Mouse (Mus musculus) frontal cortex, postnatal 25 days (tissue): Measurements from ENCODE around the gene Dus4l.
"Not testable (repeated sequence)": the region's sequence is repeated elsewhere in the genome, so short reads cannot be mapped to it uniquely, and the experiment has no call there.

Experiments used
- DNase-seq, 2 experiments: peaks; one replicate each; pipeline ENCODE4 v3.0.0; 2022; ENCODE audit warnings: low spot score in 2 of 2

Gene Dus4l

GRCm38 (mm10) chr12:31654197-31654964 lies at the start of gene Dus4l, which contains the start of gene Cog5:
Dus4l (minus strand) TSS chr12:31654826.
Cog5 (plus strand) TSS chr12:31654869.
- DNase-seq = peak; percentile 98

DNA sequence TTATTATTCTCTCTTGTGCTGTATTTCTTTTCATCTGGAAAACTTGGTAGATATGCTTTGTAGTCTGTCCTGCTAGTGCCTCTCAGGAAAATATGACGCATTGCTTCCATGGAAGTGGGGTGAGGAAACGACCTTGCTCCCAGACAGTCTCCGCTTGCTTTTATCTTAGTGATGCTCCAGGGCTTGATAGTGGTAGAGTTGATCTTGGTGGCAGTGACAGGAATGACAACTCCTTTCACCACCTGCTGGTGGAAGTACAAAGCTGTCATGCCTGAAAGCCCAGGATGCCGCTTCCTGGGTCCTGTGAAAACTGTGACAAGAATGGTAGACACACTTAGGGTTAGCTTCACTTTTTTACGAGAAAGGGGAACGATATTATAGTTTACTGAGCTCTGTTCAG lies 49.3 kb upstream of the Dus4l start:
- DNase-seq = no peak

DNA sequence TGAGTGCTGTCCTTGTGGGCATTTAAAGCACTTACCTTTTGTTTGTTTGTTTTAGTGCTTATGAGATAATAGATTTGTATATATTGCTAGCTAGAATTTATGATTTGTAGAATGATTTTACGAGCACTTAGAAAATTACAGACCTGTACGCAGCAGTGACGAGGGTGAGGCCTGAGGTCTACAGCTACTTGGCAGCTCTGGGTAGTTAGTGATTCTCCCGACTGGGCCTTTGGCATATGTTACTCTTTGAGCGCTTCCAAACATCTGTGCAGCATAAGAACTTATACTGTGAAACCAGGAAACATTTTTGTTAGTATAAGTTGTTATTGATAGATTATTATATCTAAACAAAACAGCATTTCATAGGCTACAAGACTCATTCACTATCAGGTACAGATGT lies 46.8 kb upstream of the Dus4l start:
- DNase-seq = no peak

DNA sequence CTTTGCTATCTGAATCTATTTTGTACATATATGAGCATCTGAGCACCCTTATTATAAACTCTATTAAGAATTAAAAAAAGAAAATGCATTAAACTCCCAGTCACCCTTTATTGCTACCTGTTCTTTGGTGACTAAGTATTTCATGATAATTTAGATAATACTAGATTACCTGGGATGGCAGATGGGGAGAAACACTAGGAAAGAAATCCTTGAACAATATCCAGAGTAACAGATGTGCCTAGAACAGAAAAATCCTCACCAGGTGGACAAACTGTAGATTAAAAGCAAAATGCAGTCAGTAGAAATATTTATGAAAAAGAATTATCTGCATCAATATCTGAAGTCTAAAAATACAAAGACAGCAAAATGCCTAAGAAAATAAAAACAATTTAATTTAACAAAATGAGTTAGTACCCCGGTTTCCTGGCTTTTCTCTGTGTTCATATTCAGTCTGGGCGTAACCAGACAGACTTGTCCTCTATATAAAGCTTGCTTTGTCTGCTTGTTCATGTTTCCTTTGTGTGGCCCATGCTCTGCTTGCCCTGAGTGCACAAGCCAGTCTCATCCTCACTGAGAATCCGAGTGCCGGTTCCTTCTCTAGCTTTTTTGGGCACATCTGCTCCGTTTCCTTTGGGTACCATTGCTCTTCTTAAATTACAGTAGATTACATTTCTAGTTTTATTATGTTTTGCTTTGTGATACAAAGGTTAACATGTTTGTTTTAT lies 46.2 kb upstream of the Dus4l start:
- DNase-seq = no peak

DNA sequence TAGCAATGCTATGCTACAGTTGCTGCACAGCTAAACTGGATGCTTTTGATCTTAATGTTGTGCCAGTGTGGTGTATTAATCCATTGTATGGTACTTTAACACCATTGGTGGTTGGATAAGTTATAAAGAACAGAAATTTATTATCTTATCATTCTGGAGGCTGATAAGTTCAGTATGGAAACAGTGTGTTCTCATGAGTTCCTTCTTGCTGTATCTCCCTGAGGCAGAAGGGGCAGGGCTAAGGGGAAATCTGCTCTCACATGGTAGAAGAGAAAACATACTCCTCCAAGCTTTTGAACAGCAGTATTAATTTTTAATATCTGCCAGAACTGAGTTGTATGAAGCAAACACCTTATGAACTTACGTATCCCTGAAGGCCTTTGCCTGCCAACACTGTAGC lies 38.7 kb upstream of the Dus4l start:
- DNase-seq = no peak

GRCm38 (mm10) chr12:31686679-31687078 lies 32.1 kb upstream of the Dus4l start:
- DNase-seq = no peak

DNA sequence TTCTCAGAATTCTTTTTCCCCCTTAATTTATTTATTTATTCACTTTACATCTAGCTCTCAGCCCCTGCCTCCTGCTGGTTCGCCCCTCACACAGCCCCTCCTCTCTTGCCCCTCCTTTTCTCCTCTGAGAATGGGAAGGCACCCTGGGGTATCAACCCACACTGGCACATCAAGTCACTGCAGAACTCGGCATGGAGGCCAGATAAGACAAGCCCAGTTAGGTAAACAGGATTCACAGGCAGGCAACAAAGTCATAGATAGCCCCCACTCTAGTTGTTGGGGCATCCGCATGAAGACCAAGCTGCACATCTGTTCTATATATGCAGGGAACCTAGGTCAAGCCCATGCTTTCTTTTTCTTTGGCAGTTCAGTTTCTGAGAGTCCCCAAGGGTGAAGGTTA lies 12.6 kb upstream of the Dus4l start:
- DNase-seq = no peak

DNA sequence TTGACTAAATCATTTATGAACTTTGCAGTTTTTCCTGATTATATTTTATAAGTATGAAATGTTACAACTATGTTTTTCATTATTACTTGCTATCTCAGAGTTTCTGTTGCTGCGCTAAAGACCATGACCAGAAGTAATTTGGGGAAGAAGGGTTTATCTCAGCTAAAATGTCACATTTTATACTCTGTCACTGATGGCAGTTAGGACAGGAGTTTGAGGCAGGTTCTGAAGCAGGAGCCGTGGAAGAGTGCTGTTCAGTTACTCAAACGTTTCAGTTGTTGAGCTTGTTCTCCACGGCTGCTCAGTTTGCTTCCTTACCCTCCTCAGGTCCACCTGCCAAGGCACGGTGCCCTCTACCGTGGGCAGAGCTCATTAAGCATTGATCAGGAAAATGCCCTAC lies 11.4 kb upstream of the Dus4l start:
- no peak for DNase-seq

DNA sequence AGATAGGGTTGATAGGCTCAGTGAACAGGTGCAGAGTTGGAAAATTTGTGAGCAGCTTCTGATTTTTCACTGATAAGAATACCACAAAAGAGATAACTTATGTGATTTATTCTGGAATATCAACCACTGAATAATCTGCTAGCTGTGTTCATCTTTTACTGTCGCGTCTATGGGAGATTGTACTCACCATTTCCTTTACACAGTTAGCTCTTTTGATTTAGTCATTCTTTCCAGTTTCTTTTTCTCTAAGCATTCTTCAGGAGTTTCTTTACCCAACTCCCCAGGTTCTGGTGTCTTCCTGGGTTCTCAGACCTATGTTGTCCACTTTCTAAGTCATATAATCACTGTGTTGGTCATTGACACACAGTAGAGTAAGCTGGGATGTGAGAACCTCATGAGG lies 2.2 kb upstream of the Dus4l start:
- DNase-seq = no peak

- no peak for DNase-seq
Observed at GRCm38 (mm10) chr12:31654965-31655477, 395 bp upstream of the Dus4l start.

DNA sequence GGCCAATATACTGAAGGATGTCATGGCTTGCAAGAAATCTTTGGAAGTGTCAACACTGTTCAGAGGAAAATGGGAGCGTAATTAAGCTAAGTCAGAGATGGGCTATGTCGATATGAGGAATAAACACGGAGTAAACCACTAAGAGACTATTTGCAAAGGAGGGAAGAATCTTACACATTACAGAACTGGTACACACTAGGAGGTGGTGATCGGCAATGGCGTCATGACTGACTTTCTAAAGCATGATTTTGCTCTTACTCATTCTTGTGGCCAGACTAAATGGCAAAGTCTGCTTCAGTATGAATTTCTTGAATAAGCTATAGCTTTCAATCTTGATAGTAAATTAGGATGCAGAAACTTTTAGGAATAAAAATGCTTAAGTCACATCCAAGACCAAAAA lies 1.0 kb downstream of the Dus4l start:
- no peak for DNase-seq

DNA sequence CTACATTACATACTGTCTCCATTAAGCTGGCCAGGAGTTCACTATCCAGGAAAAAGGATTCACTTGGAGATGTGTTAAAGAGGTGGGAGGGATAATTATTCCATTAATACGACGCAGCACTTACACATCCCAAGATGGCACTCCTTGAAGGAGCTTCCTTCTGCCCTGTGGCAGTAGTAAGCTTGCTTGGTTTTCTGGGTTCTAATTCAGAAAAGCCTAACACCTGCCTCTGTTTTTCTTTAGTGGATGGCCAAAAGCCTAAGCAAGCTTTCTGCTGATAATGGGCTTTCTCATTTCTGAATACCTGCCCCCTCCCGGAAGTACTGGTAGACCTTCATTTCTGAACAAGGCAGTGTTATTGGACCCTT lies 19.4 kb downstream of the Dus4l start:
- no peak for DNase-seq

- DNase-seq = peak; percentile 32 to 33
Observed at GRCm38 (mm10) chr12:31634343-31635239, 20.0 kb downstream of the Dus4l start, which contains the start of gene Bcap29. Bcap29 (minus strand) TSS chr12:31634658.

DNA sequence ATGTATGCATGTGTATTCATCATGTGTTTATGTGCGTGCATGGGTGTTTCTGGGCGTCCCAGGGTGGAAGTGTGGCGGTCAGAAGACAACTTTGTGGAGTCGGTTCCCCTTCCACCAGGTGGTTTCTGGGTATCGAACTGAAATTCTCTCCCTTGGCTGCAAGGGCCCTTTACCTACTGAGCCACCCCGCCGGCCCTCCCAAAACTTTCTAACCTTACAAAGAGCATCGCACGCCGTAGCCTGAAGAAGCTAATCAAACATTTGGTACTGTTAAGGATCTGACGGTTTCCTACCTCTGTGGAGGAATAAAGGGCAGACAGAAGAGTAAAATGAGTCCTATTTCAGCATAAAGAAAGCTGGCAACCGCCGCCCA lies 20.7 kb downstream of the Dus4l start:
- DNase-seq = peak in 1 of 2 experiments; percentile 7

DNA sequence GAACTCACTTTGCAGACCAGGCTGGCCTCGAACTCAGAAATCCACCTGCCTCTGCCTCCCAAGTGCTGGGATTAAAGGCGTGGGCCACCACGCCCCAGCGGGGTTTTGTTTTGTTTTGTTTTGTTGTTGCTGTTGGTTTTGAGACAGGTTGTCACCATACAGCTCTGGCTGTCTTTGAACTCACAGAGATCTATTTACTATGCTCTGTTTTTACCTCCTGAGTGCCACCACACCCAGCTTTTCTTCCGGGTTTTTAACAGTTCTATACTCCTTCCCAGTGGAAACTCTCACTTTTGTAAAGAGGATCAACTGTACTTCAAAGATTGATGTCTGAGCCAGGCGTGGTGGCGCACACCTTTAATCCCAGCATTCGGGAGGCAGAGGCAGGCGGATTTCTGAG lies 26.2 kb downstream of the Dus4l start:
- DNase-seq = not testable (repeated sequence)

DNA sequence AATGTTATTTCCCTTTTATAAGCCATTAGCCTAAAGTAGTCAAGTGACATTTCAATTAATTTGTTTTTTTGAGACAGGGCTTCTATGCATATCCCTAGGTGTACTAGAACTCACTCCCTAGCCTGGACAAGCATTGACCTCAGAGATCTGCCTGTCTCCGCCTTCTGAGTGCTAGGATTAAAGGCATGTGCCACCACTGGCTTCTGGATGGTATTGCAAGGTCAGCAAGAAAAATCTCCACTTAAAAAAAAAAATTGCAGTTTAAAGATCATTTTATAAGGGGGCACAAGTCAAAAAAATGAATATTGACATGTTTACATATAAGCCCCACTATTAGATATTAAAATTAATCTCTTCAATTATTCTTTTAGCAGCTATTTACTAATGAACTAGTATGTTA lies 29.6 kb downstream of the Dus4l start:
- DNase-seq = no peak

GRCm38 (mm10) chr12:31620106-31620505 lies 34.5 kb downstream of the Dus4l start:
- no peak for DNase-seq

- DNase-seq = no peak
Observed at GRCm38 (mm10) chr12:31613353-31613752, 41.3 kb downstream of the Dus4l start.

DNA sequence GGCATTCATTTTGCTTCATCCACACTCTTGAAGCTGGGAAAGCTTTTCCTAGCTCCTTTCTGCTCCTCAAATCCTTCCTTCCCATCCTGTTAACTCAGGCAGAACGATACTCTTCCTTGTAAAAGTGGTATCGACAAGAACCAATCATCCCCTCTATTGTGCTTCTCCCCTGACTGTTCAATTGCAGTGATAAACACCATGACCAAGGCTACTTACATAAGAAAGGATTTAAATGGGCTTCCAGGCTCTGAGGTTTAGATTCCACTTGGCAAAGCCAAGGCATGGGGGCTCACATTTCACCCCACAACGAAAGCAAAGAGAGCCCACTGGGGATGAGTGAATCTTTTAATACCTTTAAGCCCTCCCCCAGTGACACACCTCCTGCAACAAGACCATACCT lies 46.5 kb downstream of the Dus4l start:
- DNase-seq = no peak

GRCm38 (mm10) chr12:31604894-31605293 lies 49.7 kb downstream of the Dus4l start:
- no peak for DNase-seq

DNA sequence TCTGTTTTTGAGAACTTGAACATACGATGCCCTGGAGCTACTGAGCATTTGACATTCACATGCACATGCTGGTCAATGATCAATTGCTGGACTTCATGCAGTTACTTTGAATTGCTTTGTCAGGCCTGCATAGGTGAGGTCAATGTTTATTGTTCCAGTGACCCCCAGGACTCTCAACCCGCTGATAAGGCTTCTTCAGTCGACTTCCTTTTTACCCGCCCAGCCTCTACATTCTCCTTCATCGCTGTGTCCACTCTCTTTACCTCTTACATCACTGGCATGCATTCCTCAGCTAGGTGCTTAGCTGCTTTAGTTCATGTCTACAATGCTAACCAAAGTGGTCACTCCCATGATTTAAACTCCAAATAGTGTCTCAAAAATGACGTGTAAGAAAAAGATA lies 51.0 kb downstream of the Dus4l start:
- DNase-seq = no peak

DNA sequence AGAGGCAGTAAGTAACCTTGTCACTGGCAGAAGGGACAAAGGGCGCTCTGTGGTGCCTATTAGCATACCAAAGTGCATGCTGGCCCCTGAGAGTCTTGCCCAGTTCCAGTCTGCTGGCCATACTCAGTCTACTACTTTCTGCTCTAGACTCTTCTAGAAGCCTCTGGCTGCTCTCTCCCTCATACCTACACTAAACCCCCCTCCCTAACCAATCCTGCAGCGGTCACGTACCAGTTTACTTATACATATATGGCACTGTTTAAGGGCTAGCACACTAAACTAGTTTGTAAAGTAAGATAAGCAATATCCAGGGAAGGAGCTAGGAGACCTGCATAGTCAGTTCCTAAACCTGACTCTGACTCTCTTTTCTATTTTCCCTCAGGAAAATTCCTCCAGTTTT lies 60.3 kb downstream of the Dus4l start:
- DNase-seq = no peak
